Mouse (Mus musculus): Measurements from ENCODE around the gene Tmub1. TPM values are rescaled to one million over a fixed set of nuclear protein-coding genes. Genes with fewer than 3 reads are reported as not detected.

Tmub1 gene
- total and polyA plus RNA-seq, 2 experiments from 2014 or later: 50.0 to 78.4 TPM

DNA sequence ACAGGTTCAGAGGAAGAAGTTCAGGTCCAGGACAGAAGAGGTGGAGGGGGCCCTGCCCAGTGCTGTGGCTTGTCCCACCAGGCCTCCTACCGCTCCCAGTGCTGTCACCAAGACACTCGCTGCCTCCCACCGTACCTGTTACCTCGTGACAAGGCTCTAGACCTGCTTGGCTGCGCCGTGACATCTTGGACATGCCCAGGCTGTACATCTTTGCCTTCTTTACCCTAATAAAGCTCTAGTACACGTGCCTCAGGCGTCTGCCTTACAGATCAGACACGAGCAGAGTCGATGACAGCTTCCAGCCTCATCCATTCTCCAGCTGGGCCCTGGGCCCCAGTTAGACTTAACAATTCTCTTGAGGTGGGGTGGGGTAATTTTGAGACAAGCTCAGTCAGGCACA lies 30.1 kb downstream of the Tmub1 start:
- WGBS: 87% methylated on average over 10 of the region's 10 CpGs

DNA sequence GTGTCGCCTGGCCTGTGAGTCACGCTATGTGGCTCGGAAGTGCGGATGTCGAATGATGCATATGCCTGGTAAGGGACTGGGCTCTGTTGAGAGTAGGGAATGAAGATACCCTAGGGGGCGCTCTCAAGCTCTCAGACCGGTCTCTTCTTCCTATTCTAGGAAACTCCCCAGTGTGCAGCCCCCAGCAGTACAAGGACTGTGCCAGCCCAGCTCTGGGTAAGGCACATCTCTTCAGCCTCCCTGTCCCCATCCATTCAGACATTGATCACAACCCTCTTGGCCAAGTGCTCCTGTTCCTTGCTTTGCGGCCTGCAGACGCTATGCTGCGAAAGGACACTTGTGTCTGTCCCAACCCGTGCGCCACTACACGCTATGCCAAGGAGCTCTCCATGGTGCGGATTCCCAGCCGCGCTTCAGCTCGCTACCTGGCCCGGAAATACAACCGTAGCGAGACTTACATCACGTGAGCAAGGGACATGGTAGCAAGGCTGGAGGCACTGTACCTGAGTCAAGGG lies 31.4 kb downstream of the Tmub1 start:
- peak; percentile 84 for DNase-seq (ENCODE audit: low spot score)
- Histone ChIP-seq H3K27me3 (ENCODE audit: insufficient read depth, low read length) (no peaks in the 10 kb centered on the region), H3K4me1 (ENCODE audit: insufficient read depth, low read length) (peaks cover 8% of the 10 kb centered on the region), H3K36me3 (ENCODE audit: insufficient read depth, low read length) (peaks cover 12% of the 10 kb centered on the region), H3K9me3 (ENCODE audit: low read length) (no peaks in the 10 kb centered on the region), H3K4me2 (ENCODE audit: low read depth, low read length) (peak overlapping the region; percentile 25), H3K9ac (replicated peaks; ENCODE audit: low read length) (no peak overlapping the region), H3K4me3 (ENCODE audit: low read length) (no peak overlapping the region), H3K27ac (no peak overlapping the region)
- WGBS: 4% methylated on average over 21 of the region's 21 CpGs
- TF ChIP-seq CTCF (IDR thresholded peaks at IDR 0.05; ENCODE audit: low read depth): peak; percentile 73
- ATAC-seq: peak; percentile 77

More for the DNA sequence above, 30.1 kb downstream of the Tmub1 start:
- no peak overlapping the region for H3K4me2 ChIP-seq (ENCODE audit: low read depth, low read length)
- ATAC-seq (no peak), DNase-seq (ENCODE audit: low spot score) (no peak)
- no peak overlapping the region for H3K9ac ChIP-seq (replicated peaks; ENCODE audit: low read length)
- no peaks in the 10 kb centered on the region for H3K9me3 ChIP-seq (ENCODE audit: low read length)
- H3K27me3 ChIP-seq (ENCODE audit: insufficient read depth, low read length): no peaks in the 10 kb centered on the region
- H3K27ac ChIP-seq: no peak overlapping the region
- H3K36me3 ChIP-seq (ENCODE audit: insufficient read depth, low read length): peaks cover 15% of the 10 kb centered on the region
- TF ChIP-seq CTCF (IDR thresholded peaks at IDR 0.05; ENCODE audit: low read depth): no peak
- no peak overlapping the region for H3K4me3 ChIP-seq (ENCODE audit: low read length)
- peaks cover 12% of the 10 kb centered on the region for H3K4me1 ChIP-seq (ENCODE audit: insufficient read depth, low read length)

DNA sequence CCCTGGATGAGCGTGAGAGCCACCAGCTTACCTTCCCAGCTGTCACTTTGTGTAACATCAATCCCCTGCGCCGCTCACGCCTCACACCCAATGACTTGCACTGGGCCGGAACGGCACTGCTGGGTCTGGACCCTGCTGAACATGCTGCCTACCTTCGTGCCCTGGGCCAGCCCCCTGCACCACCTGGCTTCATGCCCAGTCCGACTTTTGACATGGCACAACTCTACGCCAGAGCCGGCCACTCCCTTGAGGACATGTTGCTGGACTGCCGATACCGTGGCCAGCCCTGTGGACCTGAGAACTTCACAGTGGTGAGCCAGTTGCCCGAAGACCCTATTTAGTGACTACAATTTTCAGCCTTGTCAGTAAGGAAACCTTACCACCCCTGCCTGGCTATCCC lies 33.7 kb downstream of the Tmub1 start:
- ATAC-seq (no peak), DNase-seq (ENCODE audit: low spot score) (no peak)
- no peak overlapping the region for H3K9ac ChIP-seq (replicated peaks; ENCODE audit: low read length)
- H3K27me3 ChIP-seq (ENCODE audit: insufficient read depth, low read length): no peaks in the 10 kb centered on the region
- H3K4me3 ChIP-seq (ENCODE audit: low read length): no peak overlapping the region
- H3K27ac ChIP-seq: no peak overlapping the region
- no peak overlapping the region for H3K4me2 ChIP-seq (ENCODE audit: low read depth, low read length)
- H3K4me1 ChIP-seq (ENCODE audit: insufficient read depth, low read length): peaks cover 8% of the 10 kb centered on the region
- TF ChIP-seq CTCF (IDR thresholded peaks at IDR 0.05; ENCODE audit: low read depth): no peak
- no peaks in the 10 kb centered on the region for H3K9me3 ChIP-seq (ENCODE audit: low read length)
- 73% methylated on average over 13 of the region's 13 CpGs for WGBS
- H3K36me3 ChIP-seq (ENCODE audit: insufficient read depth, low read length): no peaks in the 10 kb centered on the region

DNA sequence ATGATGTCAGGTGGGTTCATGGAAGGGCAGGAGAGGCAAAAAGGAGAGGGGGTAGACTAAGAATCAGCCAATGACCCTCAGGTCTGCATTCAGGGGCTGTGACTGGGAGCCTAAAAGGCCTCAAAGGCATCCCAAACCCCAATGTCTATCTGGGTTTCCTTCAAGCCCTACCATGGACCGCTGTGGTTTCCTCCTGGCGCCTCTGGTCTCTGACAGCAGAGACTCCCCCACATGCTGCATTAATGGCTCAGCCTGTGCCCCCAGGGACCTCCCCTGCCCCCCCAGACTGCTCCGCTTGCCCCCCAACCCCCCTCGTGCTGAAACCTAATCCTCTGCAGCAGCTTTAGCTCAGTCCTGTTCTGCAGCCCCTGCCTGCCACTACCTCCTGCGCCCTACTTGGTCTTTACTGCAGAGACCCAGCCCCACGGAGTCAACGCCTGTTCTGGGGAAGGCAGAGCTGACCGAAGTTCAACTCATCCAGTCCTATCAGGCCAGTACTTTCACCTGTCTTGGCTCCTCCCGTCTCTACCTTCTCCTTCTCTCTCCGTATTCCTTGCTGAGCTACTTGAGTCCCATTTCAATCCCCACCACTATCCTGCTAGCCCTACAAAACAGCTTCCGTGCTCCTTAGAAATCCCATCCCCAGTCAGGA lies 34.5 kb downstream of the Tmub1 start, which contains the start of gene Asic3:
TSS of gene Asic3 (plus strand) at position 351 of the 652 bp plus-strand sequence.
- WGBS: 54% methylated on average over 11 of the region's 11 CpGs
- TF ChIP-seq CTCF (IDR thresholded peaks at IDR 0.05; ENCODE audit: low read depth): no peak
- H3K27me3 ChIP-seq (ENCODE audit: insufficient read depth, low read length): no peaks in the 10 kb centered on the region
- no peak within 1 kb of the TSS for H3K9ac ChIP-seq (replicated peaks; ENCODE audit: low read length)
- ATAC-seq (no peak), DNase-seq (ENCODE audit: low spot score) (no peak)
- no peaks in the 10 kb centered on the region for H3K9me3 ChIP-seq (ENCODE audit: low read length)
- peaks cover 8% of the 10 kb centered on the region for H3K4me1 ChIP-seq (ENCODE audit: insufficient read depth, low read length)
- H3K4me2 ChIP-seq (ENCODE audit: low read depth, low read length): no peak within 1 kb of the TSS
- no peak within 1 kb of the TSS for H3K27ac ChIP-seq
- no peak within 1 kb of the TSS for H3K4me3 ChIP-seq (ENCODE audit: low read length)
- H3K36me3 ChIP-seq (ENCODE audit: insufficient read depth, low read length): no peaks in the 10 kb centered on the region

DNA sequence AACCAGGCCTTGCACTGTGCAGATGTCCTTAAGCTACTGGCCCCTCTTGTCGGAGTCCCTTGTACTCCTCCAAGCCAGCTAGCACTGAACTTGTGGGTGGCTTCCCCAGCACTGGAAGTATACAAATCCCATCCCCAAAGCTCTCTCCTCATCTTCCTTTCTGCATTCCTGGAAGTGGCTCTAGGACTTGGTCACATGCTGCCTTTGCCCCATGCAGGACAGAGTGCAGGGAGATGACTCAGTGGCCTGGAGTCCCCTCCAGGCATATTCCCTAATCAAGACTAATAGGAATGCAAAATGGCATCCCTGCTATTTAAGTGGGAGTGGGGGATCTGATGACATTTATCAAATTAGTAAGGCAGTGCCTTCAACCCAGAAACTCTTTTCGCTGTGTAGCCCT lies 35.6 kb downstream of the Tmub1 start:
- no peaks in the 10 kb centered on the region for H3K9me3 ChIP-seq (ENCODE audit: low read length)
- no peak overlapping the region for H3K27ac ChIP-seq
- no peak for TF ChIP-seq CTCF (IDR thresholded peaks at IDR 0.05; ENCODE audit: low read depth)
- no peak overlapping the region for H3K9ac ChIP-seq (replicated peaks; ENCODE audit: low read length)
- H3K36me3 ChIP-seq (ENCODE audit: insufficient read depth, low read length): 0 out of 2 replicates have a peak, but pooled peaks cover 6% of the 10 kb centered on the region
- no peak for DNase-seq (ENCODE audit: low spot score)
- peaks cover 8% of the 10 kb centered on the region for H3K4me1 ChIP-seq (ENCODE audit: insufficient read depth, low read length)
- WGBS: 95% methylated on average over 2 of the region's 2 CpGs
- ATAC-seq: no peak
- H3K27me3 ChIP-seq (ENCODE audit: insufficient read depth, low read length): no peaks in the 10 kb centered on the region
- no peak overlapping the region for H3K4me2 ChIP-seq (ENCODE audit: low read depth, low read length)
- no peak overlapping the region for H3K4me3 ChIP-seq (ENCODE audit: low read length)

DNA sequence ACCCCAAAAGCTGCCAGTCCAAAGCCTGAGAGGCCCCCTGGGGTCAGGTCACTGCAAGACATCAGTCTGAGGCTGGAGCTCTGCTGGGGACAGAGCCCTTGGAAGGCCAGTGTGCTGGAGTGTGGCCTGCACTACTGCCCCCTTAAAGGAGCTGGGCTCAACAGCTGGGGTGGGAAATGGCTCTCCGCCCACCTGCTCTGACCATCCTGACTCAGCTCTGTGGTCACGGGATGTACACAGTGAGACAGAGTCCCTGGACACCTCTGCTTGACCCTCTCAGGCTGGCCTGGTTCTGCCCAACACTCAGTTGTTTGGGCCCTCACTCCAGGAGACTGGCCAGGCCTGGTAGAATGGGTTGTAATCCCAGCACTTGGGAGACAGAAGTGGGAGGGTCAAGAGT lies 38.2 kb downstream of the Tmub1 start:
- H3K9me3 ChIP-seq (ENCODE audit: low read length): no peaks in the 10 kb centered on the region
- no peak overlapping the region for H3K9ac ChIP-seq (replicated peaks; ENCODE audit: low read length)
- H3K27ac ChIP-seq: no peak overlapping the region
- H3K36me3 ChIP-seq (ENCODE audit: insufficient read depth, low read length): peaks cover 7% of the 10 kb centered on the region; the same call in 1 of the 2 replicates
- ATAC-seq: no peak
- H3K4me3 ChIP-seq (ENCODE audit: low read length): no peak overlapping the region
- no peak overlapping the region for H3K4me2 ChIP-seq (ENCODE audit: low read depth, low read length)
- TF ChIP-seq CTCF (IDR thresholded peaks at IDR 0.05; ENCODE audit: low read depth): no peak
- no peak for DNase-seq (ENCODE audit: low spot score)
- no peaks in the 10 kb centered on the region for H3K4me1 ChIP-seq (ENCODE audit: insufficient read depth, low read length)
- H3K27me3 ChIP-seq (ENCODE audit: insufficient read depth, low read length): no peaks in the 10 kb centered on the region
- WGBS: 53% methylated on average over 2 of the region's 2 CpGs

DNA sequence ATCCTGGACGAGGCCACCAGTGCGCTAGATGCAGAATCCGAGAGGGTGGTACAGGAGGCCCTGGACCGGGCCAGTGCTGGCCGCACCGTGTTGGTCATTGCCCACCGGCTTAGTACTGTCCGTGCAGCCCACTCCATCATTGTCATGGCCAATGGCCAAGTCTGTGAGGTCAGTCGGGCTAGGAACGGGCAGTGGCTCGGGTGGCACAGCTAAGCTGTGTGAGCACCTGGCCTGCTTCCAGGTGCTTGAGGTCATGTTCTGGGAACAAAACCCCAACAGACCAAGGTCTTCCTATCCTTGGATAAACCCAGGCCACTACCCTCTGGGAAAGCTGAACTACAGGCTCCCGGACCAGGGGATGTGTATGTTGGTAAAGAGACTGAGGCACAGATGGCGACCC lies 39.0 kb downstream of the Tmub1 start:
- no peak overlapping the region for H3K4me3 ChIP-seq (ENCODE audit: low read length)
- no peak for TF ChIP-seq CTCF (IDR thresholded peaks at IDR 0.05; ENCODE audit: low read depth)
- H3K4me2 ChIP-seq (ENCODE audit: low read depth, low read length): no peak overlapping the region
- ATAC-seq (no peak), DNase-seq (ENCODE audit: low spot score) (no peak)
- H3K27me3 ChIP-seq (ENCODE audit: insufficient read depth, low read length): no peaks in the 10 kb centered on the region
- no peak overlapping the region for H3K27ac ChIP-seq
- H3K36me3 ChIP-seq (ENCODE audit: insufficient read depth, low read length): peaks cover 12% of the 10 kb centered on the region; the same call in 1 of the 2 replicates
- no peaks in the 10 kb centered on the region for H3K4me1 ChIP-seq (ENCODE audit: insufficient read depth, low read length)
- 76% methylated on average over 13 of the region's 13 CpGs for WGBS
- no peaks in the 10 kb centered on the region for H3K9me3 ChIP-seq (ENCODE audit: low read length)
- no peak overlapping the region for H3K9ac ChIP-seq (replicated peaks; ENCODE audit: low read length)

All from hindbrain, postnatal 0 days (tissue).